Mouse (Mus musculus) hindlimb bud, embryonic 11.5 days (tissue): ENCODE results near the gene Fanca.
A peak's percentile ranks its signal among the peaks of the same experiment; 100 is the strongest.
"Not testable (repeated sequence)": the region's sequence is repeated elsewhere in the genome, so short reads cannot be mapped to it uniquely, and the experiment has no call there.

ENCODE experiments used
- DNase-seq: peaks from one replicate; pipeline ENCODE4 v3.0.0-alpha.2; 2012; ENCODE audit warnings: low read depth, low spot score; ENCODE audit errors: extremely low spot score

The Fanca gene

DNA sequence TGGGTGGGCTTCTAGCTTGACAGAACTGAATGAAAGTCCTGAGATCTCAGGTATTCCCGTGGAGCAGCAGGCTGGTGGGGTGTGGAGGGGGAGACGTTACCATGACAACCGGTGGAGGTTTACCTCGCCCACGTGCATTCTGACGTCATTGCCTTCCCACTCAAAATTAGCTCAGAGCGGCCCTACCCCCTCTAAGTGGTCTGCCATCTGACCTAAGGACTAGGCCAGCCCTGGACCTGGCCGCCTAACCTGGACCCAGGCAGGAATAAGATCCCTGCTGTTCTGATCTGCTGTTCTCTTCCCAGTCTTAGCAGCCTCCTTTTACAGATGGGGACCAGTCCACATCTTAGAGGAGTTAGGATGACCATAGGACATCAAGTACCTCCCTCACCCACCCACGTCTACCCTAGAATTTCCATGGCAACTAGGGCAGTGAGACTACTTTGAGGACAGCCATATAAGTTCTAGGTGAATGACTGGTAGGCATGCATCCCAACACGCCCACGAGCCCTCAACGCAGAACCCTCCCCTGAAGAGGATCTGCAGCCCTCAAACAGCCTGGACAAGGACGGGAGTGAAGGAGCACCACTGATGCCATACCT is 83.4 kb downstream of the Fanca start:
- DNase-seq, result no peak

GRCm38 (mm10) chr8:123233760-123234159 is 84.6 kb downstream of the Fanca start:
- DNase-seq, result no peak

GRCm38 (mm10) chr8:123233300-123233699 is 85.1 kb downstream of the Fanca start:
- no peak for DNase-seq

DNA sequence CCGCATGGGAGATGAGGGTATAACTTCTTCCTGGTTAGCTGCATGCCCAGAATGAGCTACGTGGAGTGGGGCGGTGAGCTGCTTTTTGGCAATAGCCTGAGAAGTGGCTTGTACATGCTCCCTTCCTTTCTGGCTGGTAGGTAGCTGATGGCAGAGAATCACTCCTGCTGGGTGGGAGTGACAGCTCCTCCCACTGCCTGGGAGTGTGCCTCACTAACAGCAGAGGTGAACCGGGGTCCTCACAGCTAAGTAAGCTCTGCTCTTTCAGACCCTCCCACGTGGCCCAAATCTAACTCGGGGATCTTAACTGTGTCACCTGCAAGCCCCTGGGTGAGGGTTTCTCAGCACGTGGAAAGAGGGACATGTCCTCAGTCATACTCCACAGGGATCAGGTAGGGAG is 85.8 kb downstream of the Fanca start:
- DNase-seq, result no peak

GRCm38 (mm10) chr8:123231742-123232141 is 86.6 kb downstream of the Fanca start:
- DNase-seq, result no peak

GRCm38 (mm10) chr8:123230326-123230725 is 88.0 kb downstream of the Fanca start:
- not testable (repeated sequence) for DNase-seq

DNA sequence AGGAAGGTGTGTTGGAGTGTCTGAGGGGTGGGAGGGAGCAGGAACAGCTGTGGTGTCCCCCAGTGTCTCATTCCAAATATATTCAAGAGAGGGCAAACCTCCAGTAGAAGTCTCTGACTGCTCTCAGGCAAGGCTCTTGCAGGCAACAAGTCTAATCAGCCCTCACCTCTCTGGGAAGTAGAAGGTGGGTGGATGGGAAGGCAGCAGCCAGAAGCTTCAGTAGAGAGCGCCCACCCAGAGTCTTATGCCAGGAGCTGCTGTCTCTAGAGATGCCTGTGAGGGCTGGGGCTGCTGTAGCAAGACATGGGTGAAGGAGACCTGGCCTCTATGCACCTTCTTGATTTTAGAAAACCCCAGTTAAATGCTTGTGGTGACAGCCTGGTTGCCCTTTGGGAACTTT is 90.0 kb downstream of the Fanca start:
- DNase-seq, result no peak

- peak; percentile 79 for DNase-seq
Measured at GRCm38 (mm10) chr8:123224278-123225266, 93.8 kb downstream of the Fanca start, which contains the start of gene Cdk10. TSS of gene Cdk10 (plus strand) at chr8:123224842.

GRCm38 (mm10) chr8:123220917-123221316 is 97.5 kb downstream of the Fanca start:
- DNase-seq, result no peak
